Mouse (Mus musculus): ENCODE data around the gene Dctpp1. TPM values are rescaled to one million over a fixed set of nuclear protein-coding genes. Genes with fewer than 3 reads are reported as not detected.

Dctpp1 gene
- polyA plus RNA-seq, 1 experiment from 2014 or later: 145 TPM

GRCm38 (mm10) chr7:127243870-127244657, 16.4 kb downstream of the Dctpp1 start, which contains the start of gene Zfp771:
Zfp771 (plus strand) TSS chr7:127244274.
- peak within 1 kb of the TSS; percentile 77 for H3K4me3 ChIP-seq (replicated peaks; ENCODE audit: low read length)

GRCm38 (mm10) chr7:127243361-127243867, 17.1 kb downstream of the Dctpp1 start:
- Histone ChIP-seq H3K9me3 (replicated peaks; ENCODE audit: control insufficient read depth, low read length) (no peaks in the 10 kb centered on the region), H3K4me1 (ENCODE audit: control insufficient read depth, insufficient read depth, low read length) (peaks cover 17% of the 10 kb centered on the region), H3K4me2 (ENCODE audit: low read depth, low read length) (peak overlapping the region; percentile 82), H3K27me3 (ENCODE audit: control insufficient read depth, insufficient read depth, low read length) (no peaks in the 10 kb centered on the region), H3K4me3 (replicated peaks; ENCODE audit: low read length) (peak overlapping the region; percentile 77), H3K9ac (ENCODE audit: low read length) (peak overlapping the region; percentile 94), H3K36me3 (ENCODE audit: control insufficient read depth, insufficient read depth, low read length) (no peaks in the 10 kb centered on the region), H3K27ac (ENCODE audit: low read length) (peak overlapping the region; percentile 96)
- no peak for ATAC-seq (ENCODE audit: insufficient read depth, low FRiP score)
- WGBS: 32% methylated on average over 2 of the region's 2 CpGs

More at GRCm38 (mm10) chr7:127243870-127244657, 16.4 kb downstream of the Dctpp1 start, which contains the start of gene Zfp771:
- no peaks in the 10 kb centered on the region for H3K9me3 ChIP-seq (replicated peaks; ENCODE audit: control insufficient read depth, low read length)
- H3K9ac ChIP-seq (ENCODE audit: low read length): peak within 1 kb of the TSS; percentile 94
- H3K4me1 ChIP-seq (ENCODE audit: control insufficient read depth, insufficient read depth, low read length): peaks cover 17% of the 10 kb centered on the region
- peak within 1 kb of the TSS; percentile 82 for H3K4me2 ChIP-seq (ENCODE audit: low read depth, low read length)
- no peaks in the 10 kb centered on the region for H3K36me3 ChIP-seq (ENCODE audit: control insufficient read depth, insufficient read depth, low read length)
- H3K27me3 ChIP-seq (ENCODE audit: control insufficient read depth, insufficient read depth, low read length): no peaks in the 10 kb centered on the region
- H3K27ac ChIP-seq (ENCODE audit: low read length): peak within 1 kb of the TSS; percentile 96
- peak; percentile 97 for ATAC-seq (ENCODE audit: insufficient read depth, low FRiP score)
- WGBS: under 1% methylated on average over 56 of the region's 56 CpGs

GRCm38 (mm10) chr7:127234777-127235176, 25.7 kb downstream of the Dctpp1 start:
- Histone ChIP-seq H3K36me3 (ENCODE audit: control insufficient read depth, insufficient read depth, low read length) (peaks cover 21% of the 10 kb centered on the region), H3K27me3 (ENCODE audit: control insufficient read depth, insufficient read depth, low read length) (no peaks in the 10 kb centered on the region)

DNA sequence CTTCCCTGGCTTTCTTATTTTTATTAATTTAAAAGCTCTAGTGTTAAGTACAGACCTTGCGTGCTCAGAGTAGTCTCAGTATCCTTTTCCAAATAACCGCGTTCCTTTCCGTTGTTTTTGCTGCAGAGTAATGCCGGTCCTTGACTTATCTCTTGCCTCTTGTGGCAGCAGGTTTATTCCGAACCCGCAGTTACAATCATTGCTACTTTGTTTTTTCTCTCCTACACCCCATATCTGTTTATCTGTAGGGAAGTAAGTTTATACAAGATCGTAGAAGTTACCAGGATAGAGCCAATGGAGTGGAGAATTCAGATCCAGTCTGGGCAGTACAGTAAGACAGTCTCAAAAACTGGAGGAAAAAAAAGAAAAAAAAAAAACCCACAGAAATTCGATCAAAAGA, 26.7 kb downstream of the Dctpp1 start:
- H3K27ac ChIP-seq (ENCODE audit: low read length): peak overlapping the region; percentile 96
- H3K9me3 ChIP-seq (replicated peaks; ENCODE audit: control insufficient read depth, low read length): no peaks in the 10 kb centered on the region
- peak overlapping the region; percentile 94 for H3K9ac ChIP-seq (ENCODE audit: low read length)
- peaks cover 21% of the 10 kb centered on the region for H3K36me3 ChIP-seq (ENCODE audit: control insufficient read depth, insufficient read depth, low read length)
- H3K4me1 ChIP-seq (ENCODE audit: control insufficient read depth, insufficient read depth, low read length): peaks cover 17% of the 10 kb centered on the region
- H3K4me3 ChIP-seq (replicated peaks; ENCODE audit: low read length): peak overlapping the region; percentile 89
- H3K4me2 ChIP-seq (ENCODE audit: low read depth, low read length): peak overlapping the region; percentile 66
- 2% methylated on average over 9 of the region's 9 CpGs for WGBS
- no peak for ATAC-seq (ENCODE audit: insufficient read depth, low FRiP score)
- no peaks in the 10 kb centered on the region for H3K27me3 ChIP-seq (ENCODE audit: control insufficient read depth, insufficient read depth, low read length)

More at GRCm38 (mm10) chr7:127234777-127235176, 25.7 kb downstream of the Dctpp1 start:
- Histone ChIP-seq H3K9me3 (replicated peaks; ENCODE audit: control insufficient read depth, low read length) (no peaks in the 10 kb centered on the region), H3K9ac (ENCODE audit: low read length) (no peak overlapping the region), H3K4me2 (ENCODE audit: low read depth, low read length) (no peak overlapping the region), H3K27ac (ENCODE audit: low read length) (no peak overlapping the region), H3K4me3 (replicated peaks; ENCODE audit: low read length) (no peak overlapping the region), H3K4me1 (ENCODE audit: control insufficient read depth, insufficient read depth, low read length) (peaks cover 17% of the 10 kb centered on the region)
- 98% methylated on average over 2 of the region's 2 CpGs for WGBS
- ATAC-seq (ENCODE audit: insufficient read depth, low FRiP score): no peak

DNA sequence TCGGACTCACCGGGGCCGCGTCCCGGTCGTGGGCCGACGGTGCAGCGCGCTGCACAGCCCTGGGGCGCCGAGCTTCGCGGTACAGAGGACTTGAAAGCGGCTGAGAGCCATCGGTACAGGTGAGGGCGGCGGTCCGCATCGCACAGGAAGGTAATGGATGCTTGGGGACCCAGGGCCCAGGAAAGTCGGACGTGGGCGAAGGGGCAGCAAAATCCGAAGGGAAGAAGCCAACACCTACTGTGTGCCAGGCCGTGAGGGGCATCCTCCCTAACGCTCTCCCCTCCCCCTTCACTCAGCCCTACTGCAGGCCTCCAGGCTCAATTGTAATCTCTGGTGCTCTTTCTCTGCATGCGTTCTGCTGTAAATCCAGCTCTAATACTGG, 27.1 kb downstream of the Dctpp1 start:
- Histone ChIP-seq H3K27me3 (ENCODE audit: control insufficient read depth, insufficient read depth, low read length) (no peaks in the 10 kb centered on the region), H3K4me3 (replicated peaks; ENCODE audit: low read length) (peak overlapping the region; percentile 89), H3K4me2 (ENCODE audit: low read depth, low read length) (peak overlapping the region; percentile 66), H3K36me3 (ENCODE audit: control insufficient read depth, insufficient read depth, low read length) (peaks cover 21% of the 10 kb centered on the region), H3K9ac (ENCODE audit: low read length) (peak overlapping the region; percentile 94), H3K27ac (ENCODE audit: low read length) (peak overlapping the region; percentile 96), H3K9me3 (replicated peaks; ENCODE audit: control insufficient read depth, low read length) (no peaks in the 10 kb centered on the region), H3K4me1 (ENCODE audit: control insufficient read depth, insufficient read depth, low read length) (peaks cover 17% of the 10 kb centered on the region)
- ATAC-seq (ENCODE audit: insufficient read depth, low FRiP score): peak; percentile 22
- 0% methylated on average over 27 of the region's 27 CpGs for WGBS

- no peaks in the 10 kb centered on the region for H3K9me3 ChIP-seq (replicated peaks; ENCODE audit: control insufficient read depth, low read length)
- H3K4me3 ChIP-seq (replicated peaks; ENCODE audit: low read length): peak within 1 kb of the TSS; percentile 89
- peak within 1 kb of the TSS; percentile 96 for H3K27ac ChIP-seq (ENCODE audit: low read length)
- peak within 1 kb of the TSS; percentile 94 for H3K9ac ChIP-seq (ENCODE audit: low read length)
- H3K4me1 ChIP-seq (ENCODE audit: control insufficient read depth, insufficient read depth, low read length): peaks cover 17% of the 10 kb centered on the region
- H3K4me2 ChIP-seq (ENCODE audit: low read depth, low read length): peak within 1 kb of the TSS; percentile 75
- no peaks in the 10 kb centered on the region for H3K27me3 ChIP-seq (ENCODE audit: control insufficient read depth, insufficient read depth, low read length)
- ATAC-seq (ENCODE audit: insufficient read depth, low FRiP score): peak; percentile 93
- H3K36me3 ChIP-seq (ENCODE audit: control insufficient read depth, insufficient read depth, low read length): peaks cover 21% of the 10 kb centered on the region
- WGBS: under 1% methylated on average over 64 of the region's 64 CpGs
Observed at GRCm38 (mm10) chr7:127232622-127233367, 27.7 kb downstream of the Dctpp1 start, which contains the start of the genes Zfp553 and Sept1. Zfp553 (plus strand) TSS chr7:127233061. Sept1 (minus strand) TSS chr7:127233130.

GRCm38 (mm10) chr7:127231826-127232621, 28.5 kb downstream of the Dctpp1 start:
- peak overlapping the region; percentile 96 for H3K27ac ChIP-seq (ENCODE audit: low read length)
- H3K4me2 ChIP-seq (ENCODE audit: low read depth, low read length): peak overlapping the region; percentile 75
- no peaks in the 10 kb centered on the region for H3K27me3 ChIP-seq (ENCODE audit: control insufficient read depth, insufficient read depth, low read length)
- peaks cover 17% of the 10 kb centered on the region for H3K4me1 ChIP-seq (ENCODE audit: control insufficient read depth, insufficient read depth, low read length)
- H3K36me3 ChIP-seq (ENCODE audit: control insufficient read depth, insufficient read depth, low read length): peaks cover 21% of the 10 kb centered on the region
- no peaks in the 10 kb centered on the region for H3K9me3 ChIP-seq (replicated peaks; ENCODE audit: control insufficient read depth, low read length)
- H3K9ac ChIP-seq (ENCODE audit: low read length): peak overlapping the region; percentile 94
- ATAC-seq (ENCODE audit: insufficient read depth, low FRiP score): no peak
- peak overlapping the region; percentile 89 for H3K4me3 ChIP-seq (replicated peaks; ENCODE audit: low read length)
- WGBS: 4% methylated on average over 20 of the region's 20 CpGs

- Histone ChIP-seq H3K36me3 (ENCODE audit: control insufficient read depth, insufficient read depth, low read length) (peaks cover 15% of the 10 kb centered on the region), H3K4me1 (ENCODE audit: control insufficient read depth, insufficient read depth, low read length) (peaks cover 17% of the 10 kb centered on the region), H3K4me3 (replicated peaks; ENCODE audit: low read length) (peak overlapping the region; percentile 89), H3K27ac (ENCODE audit: low read length) (peak overlapping the region; percentile 96; the same call in 1 of the 2 replicates), H3K9me3 (replicated peaks; ENCODE audit: control insufficient read depth, low read length) (no peaks in the 10 kb centered on the region), H3K27me3 (ENCODE audit: control insufficient read depth, insufficient read depth, low read length) (no peaks in the 10 kb centered on the region), H3K4me2 (ENCODE audit: low read depth, low read length) (peak overlapping the region; percentile 75), H3K9ac (ENCODE audit: low read length) (peak overlapping the region; percentile 94)
- ATAC-seq (ENCODE audit: insufficient read depth, low FRiP score): no peak
- 53% methylated on average over 3 of the region's 3 CpGs for WGBS
Observed at GRCm38 (mm10) chr7:127231376-127231775, 29.1 kb downstream of the Dctpp1 start.

All from stomach, embryonic 16.5 days (tissue).